Mouse (Mus musculus) ES-Bruce4 (cell line): ENCODE data around the gene Ftsj1.

Experiments
- CTCF ChIP-seq: IDR thresholded peaks from one replicate; pipeline ENCODE4 v1.8.1; 2011; ENCODE audit warnings: low read depth, low read length
- POLR2A ChIP-seq: IDR thresholded peaks from one replicate; pipeline ENCODE4 v1.8.1; 2011; ENCODE audit warnings: low read length; ENCODE audit not compliant: insufficient read depth

- TF ChIP-seq CTCF: no peak
- no peak for TF ChIP-seq POLR2A
These were observed 46.1 kb downstream of the Ftsj1 start, which contains the start of gene Porcn for GRCm38 (mm10) chrX:8206015-8206693.
